Mouse (Mus musculus) neural tube, embryonic 12.5 days (tissue): ENCODE measurements around the gene Serinc4. TPM values are rescaled to one million over a fixed set of nuclear protein-coding genes. Genes with fewer than 3 reads are reported as not detected.
A peak's percentile ranks its signal among the peaks of the same experiment; 100 is the strongest.
"Not testable (repeated sequence)": the region's sequence is repeated elsewhere in the genome, so short reads cannot be mapped to it uniquely, and the experiment has no call there.

ENCODE experiments used
- ATAC-seq: fragments of 200-750 bp; cut with Nextera tagmentation; 2 replicates; pipeline ENCODE4 v1.8.0; 2017; ENCODE audit warnings: low read depth, mild to moderate bottlenecking, moderate TSS enrichment, moderate library complexity; ENCODE audit not compliant: low FRiP score
- H3K27ac ChIP-seq: fragments of 300-500 bp; sonication (generic); 2 replicates; pipeline ENCODE4 v1.5.1; 2016
- H3K27me3 ChIP-seq: fragments of 300-500 bp; sonication (generic); replicated peaks from 2 replicates; pipeline ENCODE4 v1.6.1; 2016; ENCODE audit warnings: mild to moderate bottlenecking
- H3K36me3 ChIP-seq: fragments of 300-500 bp; sonication (generic); 2 replicates; pipeline ENCODE4 v1.6.1; 2016; ENCODE audit warnings: mild to moderate bottlenecking
- H3K4me1 ChIP-seq: fragments of 300-500 bp; sonication (generic); 2 replicates; pipeline ENCODE4 v1.6.1; 2016
- H3K4me2 ChIP-seq: fragments of 300-500 bp; sonication (generic); replicated peaks from 2 replicates; pipeline ENCODE4 v1.6.1; 2016; ENCODE audit warnings: mild to moderate bottlenecking
- H3K4me3 ChIP-seq: fragments of 300-500 bp; sonication (generic); 2 replicates; pipeline ENCODE4 v1.5.1; 2016
- H3K9ac ChIP-seq: fragments of 300-500 bp; sonication (generic); 2 replicates; pipeline ENCODE4 v1.6.1; 2016; ENCODE audit warnings: mild to moderate bottlenecking
- H3K9me3 ChIP-seq: fragments of 300-500 bp; sonication (generic); 2 replicates; pipeline ENCODE4 v1.6.1; 2016; ENCODE audit warnings: mild to moderate bottlenecking
- WGBS: fragments of 180-500 bp; shearing (Covaris S2); methylation state at CpG from one replicate; pipeline ENCODE4 v1.1.7; 2016; 5-methylcytosine and 5-hydroxymethylcytosine counted together
- polyA plus RNA-seq: library from polyadenylated mRNA; unstranded; fragments of >200 nt; fragmentation: Nextera tagmentation; extraction: Ambion mirVana; gene quantifications from 2 replicates; pipeline ENCODE4 v1.2.1, GENCODE M21; 2016

The Serinc4 gene
- polyA plus RNA-seq = 0.46 and 0.79 TPM in 2 replicates

GRCm38 (mm10) chr2:121456692-121457642 is at the start of gene Serinc4:
Gene Serinc4, minus strand, starts transcription at chr2:121456781.
- Histone ChIP-seq H3K36me3 (peaks cover 15% of the 10 kb centered on the region), H3K4me3 (peak within 1 kb of the TSS; percentile 77), H3K27ac (0 out of 2 replicates have a peak within 1 kb of the TSS, but pooled peaks have one; percentile 37), H3K4me1 (peaks cover 10% of the 10 kb centered on the region), H3K4me2 (peak within 1 kb of the TSS; percentile 69), H3K9ac (peak within 1 kb of the TSS; percentile 73), H3K9me3 (no peaks in the 10 kb centered on the region), H3K27me3 (no peaks in the 10 kb centered on the region)
- WGBS = 5% methylated on average over 41 of the region's 41 CpGs
- ATAC-seq = peak; percentile 90

- H3K4me2 ChIP-seq, H3K9me3 ChIP-seq, H3K27me3 ChIP-seq, H3K27ac ChIP-seq, ATAC-seq, H3K9ac ChIP-seq, H3K4me1 ChIP-seq, H3K36me3 ChIP-seq, H3K4me3 ChIP-seq: not testable (repeated sequence)
- WGBS = 80% methylated on average over 3 of the region's 6 CpGs
These were observed 45.0 kb upstream of the Serinc4 start for GRCm38 (mm10) chr2:121501550-121501949.

- not testable (repeated sequence) for H3K9ac ChIP-seq
These were observed 27.8 kb upstream of the Serinc4 start for GRCm38 (mm10) chr2:121484403-121484802.

GRCm38 (mm10) chr2:121483576-121483975 is 27.0 kb upstream of the Serinc4 start:
- H3K4me1 ChIP-seq = no peaks in the 10 kb centered on the region
- no peak overlapping the region for H3K4me3 ChIP-seq
- no peaks in the 10 kb centered on the region for H3K9me3 ChIP-seq
- 11% methylated on average over 8 of the region's 8 CpGs for WGBS
- no peaks in the 10 kb centered on the region for H3K36me3 ChIP-seq
- no peaks in the 10 kb centered on the region for H3K27me3 ChIP-seq
- ATAC-seq = no peak
- H3K9ac ChIP-seq = no peak overlapping the region
- H3K27ac ChIP-seq = no peak overlapping the region
- H3K4me2 ChIP-seq = no peak overlapping the region

More at GRCm38 (mm10) chr2:121484403-121484802, 27.8 kb upstream of the Serinc4 start:
- H3K4me1 ChIP-seq, H3K27ac ChIP-seq, H3K27me3 ChIP-seq, H3K4me2 ChIP-seq, H3K4me3 ChIP-seq, H3K9me3 ChIP-seq, ATAC-seq, H3K36me3 ChIP-seq: not testable (repeated sequence)
- WGBS = 70% methylated on average over 2 of the region's 2 CpGs

- not testable (repeated sequence) for H3K4me3 ChIP-seq, H3K9ac ChIP-seq, H3K4me2 ChIP-seq, H3K27me3 ChIP-seq, H3K4me1 ChIP-seq, H3K36me3 ChIP-seq, ATAC-seq, H3K9me3 ChIP-seq, H3K27ac ChIP-seq
- WGBS = 88% methylated on average over 13 of the region's 13 CpGs
These were observed 24.3 kb upstream of the Serinc4 start for GRCm38 (mm10) chr2:121480916-121481315.

GRCm38 (mm10) chr2:121480498-121480897 is 23.9 kb upstream of the Serinc4 start:
- Histone ChIP-seq H3K36me3 (no peaks in the 10 kb centered on the region), H3K4me1 (no peaks in the 10 kb centered on the region), H3K9me3 (no peaks in the 10 kb centered on the region), H3K27me3 (no peaks in the 10 kb centered on the region), H3K4me3 (no peak overlapping the region), H3K9ac (no peak overlapping the region), H3K4me2 (no peak overlapping the region), H3K27ac (no peak overlapping the region)
- no peak for ATAC-seq
- WGBS = 56% methylated on average over 3 of the region's 3 CpGs

- no peaks in the 10 kb centered on the region for H3K36me3 ChIP-seq
- H3K4me2 ChIP-seq = no peak overlapping the region
- no peak overlapping the region for H3K27ac ChIP-seq
- no peaks in the 10 kb centered on the region for H3K9me3 ChIP-seq
- no peaks in the 10 kb centered on the region for H3K27me3 ChIP-seq
- no peak overlapping the region for H3K9ac ChIP-seq
- ATAC-seq = no peak
- 78% methylated on average over 3 of the region's 3 CpGs for WGBS
- no peak overlapping the region for H3K4me3 ChIP-seq
- H3K4me1 ChIP-seq = no peaks in the 10 kb centered on the region
These were observed 21.1 kb upstream of the Serinc4 start for GRCm38 (mm10) chr2:121477491-121478266.

GRCm38 (mm10) chr2:121475306-121475705 is 18.7 kb upstream of the Serinc4 start:
- not testable (repeated sequence) for H3K9ac ChIP-seq, H3K27ac ChIP-seq, H3K4me1 ChIP-seq, H3K4me2 ChIP-seq, H3K4me3 ChIP-seq, ATAC-seq, H3K27me3 ChIP-seq, H3K9me3 ChIP-seq, H3K36me3 ChIP-seq
- 93% methylated on average over 2 of the region's 2 CpGs for WGBS

- 35% methylated on average over 8 of the region's 8 CpGs for WGBS
- Histone ChIP-seq H3K4me2 (peak overlapping the region; percentile 75), H3K9me3 (no peaks in the 10 kb centered on the region), H3K36me3 (peaks cover 3% of the 10 kb centered on the region), H3K27me3 (no peaks in the 10 kb centered on the region), H3K27ac (no peak overlapping the region), H3K9ac (no peak overlapping the region), H3K4me1 (no peaks in the 10 kb centered on the region), H3K4me3 (peak overlapping the region; percentile 61)
- ATAC-seq = peak; percentile 54
These were observed 17.6 kb upstream of the Serinc4 start for GRCm38 (mm10) chr2:121474180-121474535.

- not testable (repeated sequence) for H3K27me3 ChIP-seq, H3K9me3 ChIP-seq, H3K4me1 ChIP-seq, H3K36me3 ChIP-seq, H3K27ac ChIP-seq
- peak; percentile 92 for ATAC-seq
- peak within 1 kb of the TSS; percentile 57 for H3K9ac ChIP-seq
- WGBS = 6% methylated on average over 41 of the region's 41 CpGs
- peak within 1 kb of the TSS; percentile 61 for H3K4me3 ChIP-seq
- H3K4me2 ChIP-seq = peak within 1 kb of the TSS; percentile 75
These were observed 17.0 kb upstream of the Serinc4 start, which contains the start of gene Mfap1b for GRCm38 (mm10) chr2:121473301-121474179. Gene Mfap1b, minus strand, starts transcription at chr2:121474067.

GRCm38 (mm10) chr2:121472783-121473182 is 16.2 kb upstream of the Serinc4 start:
- not testable (repeated sequence) for H3K27ac ChIP-seq, H3K9ac ChIP-seq, H3K4me3 ChIP-seq, H3K4me1 ChIP-seq, H3K9me3 ChIP-seq, H3K36me3 ChIP-seq, ATAC-seq, H3K27me3 ChIP-seq
- 98% methylated on average over 3 of the region's 3 CpGs for WGBS
- peak overlapping the region; percentile 75; the same call in 1 of the 2 replicates for H3K4me2 ChIP-seq
